Mouse (Mus musculus) embryonic fibroblast, embryonic 13.5 days (primary cell): Measurements from ENCODE around the gene A930004D18Rik.

ENCODE experiments used
- CTCF ChIP-seq: IDR thresholded peaks from 2 replicates; pipeline ENCODE4 v1.5.1; 2011; ENCODE audit warnings: mild to moderate bottlenecking, control low read depth, low read length, moderate library complexity, borderline replicate concordance; ENCODE audit not compliant: insufficient read depth
- POLR2A ChIP-seq: IDR thresholded peaks from 2 replicates; pipeline ENCODE4 v1.6.1; 2011; ENCODE audit warnings: low read depth, mild to moderate bottlenecking, control low read depth, low read length, moderate library complexity

DNA sequence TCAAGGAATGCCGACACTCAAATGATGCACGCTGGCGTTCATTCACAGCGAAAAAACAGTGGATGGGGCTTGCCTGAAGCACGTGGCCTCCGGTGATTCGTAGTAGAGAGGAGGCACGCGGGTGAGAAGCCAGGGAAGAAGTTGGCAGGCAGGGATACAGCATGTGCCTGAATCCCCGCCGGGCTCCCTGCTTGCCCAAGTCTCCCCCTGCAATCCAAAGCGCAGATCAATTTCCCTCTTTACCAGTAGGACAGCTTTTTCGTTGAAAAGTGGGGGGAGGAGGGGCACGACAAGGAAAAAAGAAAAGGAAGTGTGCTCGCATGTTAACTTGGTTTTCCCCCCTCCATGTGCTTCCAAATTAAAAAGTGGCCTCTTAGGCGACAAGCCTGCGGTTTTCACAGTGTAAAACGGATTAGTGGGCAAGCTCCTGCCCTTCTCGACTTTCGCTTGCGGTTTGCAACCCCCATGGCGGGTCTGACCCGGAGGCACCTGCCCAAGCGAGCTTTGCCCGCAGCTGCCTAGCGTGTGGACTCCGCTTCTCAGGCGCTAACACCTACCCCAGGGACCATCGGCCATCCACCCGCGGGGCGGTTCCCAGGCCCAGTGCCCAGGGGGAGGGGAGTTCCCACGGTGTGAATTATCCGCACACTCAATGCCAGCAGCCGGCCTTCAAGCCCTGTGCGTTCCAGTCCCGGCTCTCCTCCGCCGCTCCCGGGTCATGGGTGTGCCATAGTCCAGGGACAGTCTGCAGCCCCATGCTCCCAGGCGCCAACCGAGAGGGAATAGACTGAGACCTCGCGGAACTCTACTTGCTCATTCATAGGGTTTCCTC is 11.2 kb downstream of the A930004D18Rik start:
- TF ChIP-seq CTCF, result no peak
- no peak for TF ChIP-seq POLR2A
